Mouse (Mus musculus) lung, embryonic 16.5 days (tissue): ENCODE data around the gene Trim47. TPM values are rescaled to one million over a fixed set of nuclear protein-coding genes. Genes with fewer than 3 reads are reported as not detected.
A peak's percentile ranks its signal among the peaks of the same experiment; 100 is the strongest.

Source experiments
- ATAC-seq: fragments of 200-750 bp; cut with Nextera tagmentation; 2 replicates; pipeline ENCODE4 v1.8.0; 2017; ENCODE audit warnings: low read depth, mild to moderate bottlenecking, moderate library complexity
- H3K27ac ChIP-seq: fragments of 300-500 bp; sonication (generic); 2 replicates; pipeline ENCODE4 v1.5.1; 2014; ENCODE audit warnings: mild to moderate bottlenecking, control low read depth, low read length
- H3K27me3 ChIP-seq: fragments of 300-500 bp; sonication (generic); 2 replicates; pipeline ENCODE4 v1.6.1; 2014; ENCODE audit warnings: low read depth, low read length, mixed read lengths; ENCODE audit not compliant: control insufficient read depth, insufficient read depth
- H3K36me3 ChIP-seq: fragments of 300-500 bp; sonication (generic); 2 replicates; pipeline ENCODE4 v1.6.1; 2014; ENCODE audit warnings: low read length; ENCODE audit not compliant: control insufficient read depth, insufficient read depth
- H3K4me1 ChIP-seq: fragments of 300-500 bp; sonication (generic); replicated peaks from 2 replicates; pipeline ENCODE4 v1.6.1; 2014; ENCODE audit warnings: low read length, mixed read lengths; ENCODE audit not compliant: control insufficient read depth, insufficient read depth
- H3K4me2 ChIP-seq: fragments of 300-500 bp; sonication (generic); 2 replicates; pipeline ENCODE4 v1.6.1; 2014; ENCODE audit warnings: low read depth, low read length, control low read depth
- H3K4me3 ChIP-seq: fragments of 300-500 bp; sonication (generic); 2 replicates; pipeline ENCODE4 v1.5.1; 2014; ENCODE audit warnings: mild to moderate bottlenecking, low read length, control low read depth
- H3K9ac ChIP-seq: fragments of 300-500 bp; sonication (generic); 2 replicates; pipeline ENCODE4 v1.6.1; 2014; ENCODE audit warnings: low read length, control low read depth
- H3K9me3 ChIP-seq: fragments of 300-500 bp; sonication (generic); 2 replicates; pipeline ENCODE4 v1.6.1; 2016; ENCODE audit warnings: low read length; ENCODE audit not compliant: control insufficient read depth
- WGBS: fragments of 180-500 bp; shearing (Covaris S2); extraction: QIAGEN DNeasy Blood & Tissue Kit; methylation state at CpG from one replicate; pipeline ENCODE4 v1.1.7; 2014; 5-methylcytosine and 5-hydroxymethylcytosine counted together
- polyA plus RNA-seq: library from polyadenylated mRNA; unstranded; fragments of >200 nt; fragmentation: Nextera tagmentation; extraction: Ambion mirVana; gene quantifications from 2 replicates; pipeline ENCODE4 v1.2.1, GENCODE M21; 2015

Trim47 gene
- polyA plus RNA-seq, 1 experiment from 2014 or later: 20.4 TPM

- ATAC-seq: no peak
Measured at GRCm38 (mm10) chr11:116142211-116142991, 15.4 kb upstream of the Trim47 start.

DNA sequence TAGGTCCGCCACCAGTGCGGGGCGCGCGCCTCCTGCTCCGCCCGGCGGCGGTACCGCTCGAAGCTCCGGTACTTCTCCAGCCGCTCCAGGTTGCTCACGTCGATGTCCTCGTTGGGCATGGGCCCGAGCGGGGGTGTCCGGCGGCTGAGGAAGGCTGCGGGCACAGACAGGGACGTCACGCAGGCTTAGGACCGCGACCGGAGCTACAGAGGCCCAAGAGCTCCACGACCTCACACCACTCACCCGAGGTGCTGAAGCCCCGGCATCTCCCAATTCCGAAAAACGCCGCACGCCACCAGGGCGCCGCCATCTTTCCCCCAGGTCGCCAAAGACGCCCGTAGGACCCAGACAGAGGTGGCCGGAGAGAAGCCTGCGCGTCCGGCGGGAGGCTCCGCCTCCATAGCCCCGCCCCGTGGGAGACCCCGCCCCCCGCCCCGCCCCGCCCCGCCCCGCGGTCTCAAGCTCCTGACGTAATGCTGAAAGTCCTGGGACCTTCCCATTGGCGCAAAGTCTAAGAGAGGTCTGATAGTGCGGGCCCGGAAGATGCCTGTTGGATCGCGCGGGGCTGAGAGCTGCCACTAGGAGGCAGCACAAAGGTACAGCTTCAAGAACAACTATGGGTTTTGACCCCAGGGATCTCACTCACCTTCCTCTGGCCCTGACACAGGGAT lies 11.6 kb upstream of the Trim47 start, which contains the start of gene Mrpl38:
Gene Mrpl38, minus strand, starts transcription at position 401 of the 671 bp plus-strand sequence.
- Histone ChIP-seq H3K4me2 (peak within 1 kb of the TSS; percentile 77), H3K27ac (peak within 1 kb of the TSS; percentile 41), H3K9ac (peak within 1 kb of the TSS; percentile 79), H3K36me3 (peaks cover 13% of the 10 kb centered on the region), H3K27me3 (no peaks in the 10 kb centered on the region), H3K9me3 (no peaks in the 10 kb centered on the region), H3K4me1 (peaks cover 7% of the 10 kb centered on the region), H3K4me3 (peak within 1 kb of the TSS; percentile 92)
- ATAC-seq: peak; percentile 97
- WGBS: under 1% methylated on average over 60 of the region's 60 CpGs

More at GRCm38 (mm10) chr11:116142211-116142991, 15.4 kb upstream of the Trim47 start:
- H3K36me3 ChIP-seq: peaks cover 26% of the 10 kb centered on the region
- 68% methylated on average over 10 of the region's 10 CpGs for WGBS
- no peaks in the 10 kb centered on the region for H3K9me3 ChIP-seq
- H3K4me2 ChIP-seq: no peak overlapping the region
- H3K9ac ChIP-seq: no peak overlapping the region
- H3K27me3 ChIP-seq: no peaks in the 10 kb centered on the region
- peaks cover 11% of the 10 kb centered on the region for H3K4me1 ChIP-seq
- H3K4me3 ChIP-seq: no peak overlapping the region
- no peak overlapping the region for H3K27ac ChIP-seq

DNA sequence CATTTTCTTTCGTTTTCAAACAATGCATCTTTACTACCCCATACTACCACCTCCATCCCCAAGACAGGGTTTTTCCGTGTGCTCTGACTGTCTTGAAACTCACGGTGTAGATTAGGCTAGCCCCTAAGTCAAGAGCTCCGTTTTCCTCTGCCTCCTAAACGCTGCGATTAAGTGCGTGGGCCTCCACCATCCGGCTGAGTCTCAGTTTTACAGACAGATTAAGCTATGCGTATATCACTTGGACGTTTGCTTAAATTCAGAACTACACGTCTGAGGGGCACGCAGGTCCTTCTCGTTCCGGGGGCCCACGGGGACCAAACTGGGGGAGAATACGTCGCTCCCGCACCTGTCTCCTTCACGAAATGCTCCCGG lies 11.1 kb upstream of the Trim47 start:
- Histone ChIP-seq H3K4me3 (peak overlapping the region; percentile 92), H3K4me1 (peaks cover 7% of the 10 kb centered on the region), H3K9ac (peak overlapping the region; percentile 79), H3K27me3 (no peaks in the 10 kb centered on the region), H3K9me3 (no peaks in the 10 kb centered on the region), H3K36me3 (peaks cover 11% of the 10 kb centered on the region), H3K4me2 (peak overlapping the region; percentile 77), H3K27ac (peak overlapping the region; percentile 41)
- under 1% methylated on average over 20 of the region's 20 CpGs for WGBS
- ATAC-seq: peak; percentile 6; the same call in 1 of the 2 replicates

- peaks cover 11% of the 10 kb centered on the region for H3K36me3 ChIP-seq
- no peak overlapping the region for H3K27ac ChIP-seq
- H3K4me2 ChIP-seq: no peak overlapping the region
- H3K9me3 ChIP-seq: no peaks in the 10 kb centered on the region
- H3K27me3 ChIP-seq: no peaks in the 10 kb centered on the region
- H3K4me3 ChIP-seq: no peak overlapping the region
- H3K4me1 ChIP-seq: peaks cover 21% of the 10 kb centered on the region
- ATAC-seq: no peak
- WGBS: 82% methylated on average over 10 of the region's 10 CpGs
- H3K9ac ChIP-seq: no peak overlapping the region
Measured at GRCm38 (mm10) chr11:116134171-116134570, 7.2 kb upstream of the Trim47 start.

GRCm38 (mm10) chr11:116133497-116133896 lies 6.5 kb upstream of the Trim47 start:
- Histone ChIP-seq H3K9me3 (no peaks in the 10 kb centered on the region), H3K36me3 (peaks cover 11% of the 10 kb centered on the region), H3K4me2 (no peak overlapping the region), H3K4me1 (peaks cover 21% of the 10 kb centered on the region), H3K4me3 (no peak overlapping the region), H3K27ac (no peak overlapping the region), H3K27me3 (no peaks in the 10 kb centered on the region), H3K9ac (no peak overlapping the region)
- 75% methylated on average over 5 of the region's 5 CpGs for WGBS
- ATAC-seq: no peak

DNA sequence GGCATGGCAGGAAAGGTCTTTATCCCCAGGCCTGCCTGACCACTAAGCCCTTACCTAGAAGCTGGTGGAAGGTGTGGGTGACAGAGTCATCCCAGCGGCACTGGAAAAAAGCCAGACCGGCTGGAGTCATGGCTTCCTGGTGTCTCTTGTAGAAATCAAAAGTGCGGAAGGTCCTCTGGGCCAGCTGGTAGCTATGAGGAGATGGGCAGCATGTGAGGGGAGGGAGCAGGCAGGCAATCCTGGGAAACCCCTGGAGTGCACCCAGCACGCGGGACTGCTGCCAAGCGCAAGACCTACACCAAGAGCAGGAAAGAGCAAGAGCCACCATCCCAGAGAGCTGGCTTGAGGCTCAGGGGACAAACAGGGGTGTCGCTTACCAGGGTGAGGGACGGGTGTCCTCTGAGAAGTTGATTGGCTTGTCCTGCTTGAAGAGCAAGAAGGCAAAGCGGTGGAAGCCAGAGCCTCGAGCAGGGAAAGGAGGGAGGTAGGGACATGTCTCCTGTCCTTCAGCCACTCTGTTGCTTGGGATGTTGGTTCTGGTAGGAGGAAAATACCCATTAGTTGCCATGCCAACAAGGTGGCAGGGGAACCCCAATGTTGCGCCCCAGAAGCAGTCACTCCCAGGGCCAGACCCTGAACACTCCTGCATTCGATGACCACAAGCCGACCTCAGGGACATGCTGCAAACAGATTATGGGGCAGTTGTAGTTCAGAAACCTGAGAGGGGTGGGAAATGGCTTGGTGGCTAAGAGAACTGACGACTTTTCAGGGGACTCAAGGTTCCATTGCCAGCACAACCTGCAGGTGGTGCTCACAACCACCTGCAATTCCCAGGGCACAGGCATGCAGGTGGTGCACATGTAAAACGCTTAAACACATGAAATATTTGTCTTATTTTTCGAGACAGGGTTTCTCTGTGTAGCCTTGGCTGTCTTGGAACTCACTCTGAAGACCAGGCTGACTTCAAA lies 5.6 kb upstream of the Trim47 start:
- Histone ChIP-seq H3K4me1 (peaks cover 20% of the 10 kb centered on the region), H3K4me2 (no peak overlapping the region), H3K4me3 (no peak overlapping the region), H3K9ac (no peak overlapping the region), H3K27me3 (no peaks in the 10 kb centered on the region), H3K36me3 (peaks cover 11% of the 10 kb centered on the region), H3K27ac (no peak overlapping the region), H3K9me3 (no peaks in the 10 kb centered on the region)
- no peak for ATAC-seq
- WGBS: 79% methylated on average over 16 of the region's 16 CpGs

- Histone ChIP-seq H3K27ac (peak overlapping the region; percentile 96), H3K36me3 (peaks cover 11% of the 10 kb centered on the region), H3K4me3 (peak overlapping the region; percentile 66), H3K4me2 (peak overlapping the region; percentile 61), H3K4me1 (peaks cover 25% of the 10 kb centered on the region), H3K27me3 (no peaks in the 10 kb centered on the region), H3K9ac (peak overlapping the region; percentile 79), H3K9me3 (no peaks in the 10 kb centered on the region)
- WGBS: 75% methylated on average over 15 of the region's 15 CpGs
- ATAC-seq: no peak
Measured at GRCm38 (mm10) chr11:116131349-116132170, 4.5 kb upstream of the Trim47 start.

- under 1% methylated on average over 68 of the region's 69 CpGs for WGBS
- H3K9ac ChIP-seq: peak within 1 kb of the TSS; percentile 79
- peaks cover 18% of the 10 kb centered on the region for H3K36me3 ChIP-seq
- H3K9me3 ChIP-seq: no peaks in the 10 kb centered on the region
- peaks cover 25% of the 10 kb centered on the region for H3K4me1 ChIP-seq
- peak within 1 kb of the TSS; percentile 61 for H3K4me2 ChIP-seq
- H3K27me3 ChIP-seq: no peaks in the 10 kb centered on the region
- H3K27ac ChIP-seq: peak within 1 kb of the TSS; percentile 96
- ATAC-seq: peak; percentile 85
- H3K4me3 ChIP-seq: peak within 1 kb of the TSS; percentile 66
Measured at GRCm38 (mm10) chr11:116130488-116131205, 3.6 kb upstream of the Trim47 start, which contains the start of gene Trim65. Trim65 (minus strand) TSS chr11:116131128.
